Comparison of ENCODE assay signal across 21 mouse cellular contexts in genomic region chr9:56456426-56456825, GRCm38 (mm10). TPM values are rescaled to one million over a fixed set of nuclear protein-coding genes. Genes with fewer than 3 reads are reported as not detected.
DNase-seq lines count a peak whose midpoint lies in the region; ATAC-seq and TF ChIP-seq lines count a peak whose summit lies in the region.
"Had no signal": no experiment of that assay in that cellular context is flagged by ENCODE, and none has a peak within 500 bp of the region (broad histone marks: within the 10 kb centered on the region; RNA-seq: fewer than 3 reads in every experiment).

No protein-coding gene starts in this region.

- no peaks in the 10 kb centered on the region for H3K9me3 ChIP-seq in intestine, embryonic 16.5 days (ENCODE audit: control insufficient read depth, low read length)
- no peaks in the 10 kb centered on the region for H3K9me3 ChIP-seq in intestine, embryonic 15.5 days
- H3K9me3 ChIP-seq: forebrain, embryonic 10.5 days; limb, embryonic 13.5 days; midbrain, embryonic 13.5 days; neural tube, embryonic 13.5 days had no signal

- no peaks in the 10 kb centered on the region for H3K27me3 ChIP-seq in intestine, embryonic 16.5 days (replicated peaks; ENCODE audit: control insufficient read depth, insufficient read depth, low read length)
- no peaks in the 10 kb centered on the region for H3K27me3 ChIP-seq in intestine, embryonic 15.5 days (replicated peaks)
- H3K27me3 ChIP-seq: limb, embryonic 13.5 days; midbrain, embryonic 13.5 days; neural tube, embryonic 13.5 days; Patski had no signal

- H3K4me1 ChIP-seq in intestine, embryonic 16.5 days (ENCODE audit: control insufficient read depth, insufficient read depth, low read length): peaks cover 7% of the 10 kb centered on the region; the same call in 1 of the 2 replicates
- H3K4me1 ChIP-seq in intestine, embryonic 15.5 days (replicated peaks): 0 out of 2 replicates have a peak, but pooled peaks cover 2% of the 10 kb centered on the region
- H3K4me1 ChIP-seq: forebrain, embryonic 10.5 days; limb, embryonic 13.5 days; midbrain, embryonic 13.5 days had no signal

- no peak overlapping the region for H3K9ac ChIP-seq in intestine, embryonic 16.5 days (ENCODE audit: low read depth, low read length)
- no peak overlapping the region for H3K9ac ChIP-seq in intestine, embryonic 15.5 days
- H3K9ac ChIP-seq: limb, embryonic 13.5 days; midbrain, embryonic 13.5 days; neural tube, embryonic 13.5 days had no signal

- H3K36me3 ChIP-seq in intestine, embryonic 16.5 days (ENCODE audit: control insufficient read depth, insufficient read depth, low read length): no peaks in the 10 kb centered on the region
- H3K36me3 ChIP-seq in intestine, embryonic 15.5 days: no peaks in the 10 kb centered on the region
- H3K36me3 ChIP-seq: forebrain, embryonic 10.5 days had no signal

- no peak for TF ChIP-seq CTCF in layer of hippocampus, adult 2 months (conservative IDR thresholded peaks at IDR 0.05)

- no peak overlapping the region for H3K4me2 ChIP-seq in intestine, embryonic 16.5 days (ENCODE audit: low read depth, low read length)
- no peak overlapping the region for H3K4me2 ChIP-seq in intestine, embryonic 15.5 days (replicated peaks)
- H3K4me2 ChIP-seq: limb, embryonic 13.5 days; midbrain, embryonic 13.5 days; neural tube, embryonic 13.5 days had no signal

- WGBS in intestine, embryonic 16.5 days: 74% methylated on average over 3 of the region's 3 CpGs
- 85% methylated on average over 3 of the region's 3 CpGs for WGBS in intestine, embryonic 15.5 days

- H3K4me3 ChIP-seq in intestine, embryonic 16.5 days (ENCODE audit: low read length): no peak overlapping the region
- no peak overlapping the region for H3K4me3 ChIP-seq in intestine, embryonic 15.5 days (replicated peaks)
- H3K4me3 ChIP-seq in layer of hippocampus, adult 2 months: no peak overlapping the region
- H3K4me3 ChIP-seq: forebrain, embryonic 10.5 days; gastrocnemius, adult 2 months; limb, embryonic 13.5 days; midbrain, embryonic 13.5 days; neural tube, embryonic 13.5 days had no signal

- peak; percentile 63 for ATAC-seq in intestine, embryonic 16.5 days
- ATAC-seq in intestine, embryonic 15.5 days: no peak; the same call in 1 of the 2 replicates
- ATAC-seq: activated CD4-positive, CD25-positive, alpha-beta regulatory T cell, adult 4 months; inflammation-experienced regulatory T-cells, adult 6 months; midbrain, embryonic 13.5 days; Patski had no signal

- no peak overlapping the region for H3K27ac ChIP-seq in intestine, embryonic 16.5 days (ENCODE audit: low read length)
- H3K27ac ChIP-seq in intestine, embryonic 15.5 days: no peak overlapping the region
- H3K27ac ChIP-seq in layer of hippocampus, adult 2 months: no peak overlapping the region
- H3K27ac ChIP-seq: forebrain, embryonic 10.5 days; gastrocnemius, adult 2 months; limb, embryonic 13.5 days; midbrain, embryonic 13.5 days; neural tube, embryonic 13.5 days had no signal

- peak; percentile 12 for DNase-seq in CD4-positive helper T cell, adult 2 months (ENCODE audit: low read depth, low spot score)
- DNase-seq in induced T-regulatory cell, adult 2 months (ENCODE audit: low read depth): peak; percentile 22
- peak; percentile 83 for DNase-seq in thymus, postnatal 0 days (ENCODE audit: low spot score)
- no peak for DNase-seq in layer of hippocampus, adult 2 months (ENCODE audit: low spot score in 2 of 2)
- no peak for DNase-seq in right cerebral cortex, postnatal 14 days
- DNase-seq: adrenal gland, postnatal 25 days; cerebellum, adult 11 months; cerebellum, postnatal 36 days; gastrocnemius, adult 2 months; kidney, postnatal 4 days; lung, postnatal 10 days; spleen, adult 18-20 months had no signal

RNA-seq across cellular contexts. Expression of gene Hmg20a, which starts 38.0 kb away (rescaled TPM):
- polyA plus RNA-seq in intestine, embryonic 16.5 days (2015; fragmentation: Nextera tagmentation; extraction: Ambion mirVana): 38.1 and 38.4 TPM in 2 replicates
- polyA plus RNA-seq in intestine, embryonic 15.5 days (2015; fragmentation: Nextera tagmentation; extraction: Ambion mirVana): 42.7 and 43.0 TPM in 2 replicates
- polyA plus RNA-seq in thymus, postnatal 0 days (2015; fragmentation: Nextera tagmentation; extraction: Ambion mirVana): 44.7 and 48.3 TPM in 2 replicates
- total RNA-seq in layer of hippocampus, adult 2 months (2021): 10 to 100 TPM; 78.8 to 81.6 TPM

RNA-seq across cellular contexts. Expression of gene Peak1, which starts 38.6 kb away (rescaled TPM):
- 7.8 and 9.4 TPM in 2 replicates for polyA plus RNA-seq in intestine, embryonic 16.5 days (2015; fragmentation: Nextera tagmentation; extraction: Ambion mirVana)
- polyA plus RNA-seq in intestine, embryonic 15.5 days (2015; fragmentation: Nextera tagmentation; extraction: Ambion mirVana): 10.1 and 12.6 TPM in 2 replicates
- polyA plus RNA-seq in thymus, postnatal 0 days (2015; fragmentation: Nextera tagmentation; extraction: Ambion mirVana): 5.1 and 7.7 TPM in 2 replicates
- total RNA-seq in layer of hippocampus, adult 2 months (2021): 10 to 100 TPM; 56.1 to 59.2 TPM

Comparison
In these comparisons a context has a peak if more than half of its experiments do, and no peak if none do; other contexts are left out.
1. DNase-seq: peak in CD4-positive helper T cell, adult 2 months (single experiment), induced T-regulatory cell, adult 2 months (single experiment) and thymus, postnatal 0 days (single experiment); none in layer of hippocampus, adult 2 months (0 of 2) and right cerebral cortex, postnatal 14 days (single experiment).